Mouse (Mus musculus): ENCODE measurements around the gene Ttll9.

- peak; percentile 71 for TF ChIP-seq CTCF (IDR thresholded peaks at IDR 0.05; ENCODE audit: insufficient read depth, low read length)
- peak; percentile 94; the same call in 1 of the 2 replicates for TF ChIP-seq POLR2A (IDR thresholded peaks at IDR 0.05; ENCODE audit: borderline replicate concordance, extremely low read depth, low read depth, low read length)
Measured at GRCm38 (mm10) chr2:153014758-153015593, 52.7 kb downstream of the Ttll9 start, which contains the start of gene Pdrg1.
